Mouse (Mus musculus) myocyte (in vitro differentiated cells): ENCODE results near the gene Ksr2.

Source experiments
- CEBPB ChIP-seq: IDR thresholded peaks from 2 replicates; pipeline ENCODE4 v1.6.1; 2011; ENCODE audit warnings: mild to moderate bottlenecking, moderate library complexity; ENCODE audit not compliant: poor library complexity, insufficient read depth, severe bottlenecking
- E2F4 ChIP-seq: IDR thresholded peaks from one replicate; pipeline ENCODE4 v1.6.1; 2011; ENCODE audit warnings: mild to moderate bottlenecking, control low read depth, moderate library complexity; ENCODE audit not compliant: insufficient read depth
- MAX ChIP-seq: IDR thresholded peaks from one replicate; pipeline ENCODE4 v1.6.1; 2011; ENCODE audit warnings: low read depth, mild to moderate bottlenecking, control low read depth
- MYOD1 ChIP-seq, 3 experiments: IDR thresholded peaks; one replicate each; pipeline ENCODE4 v1.6.1; 2011; ENCODE audit warnings: control low read depth in 2 of 3, low read depth in 2 of 3, mild to moderate bottlenecking in 2 of 3, moderate library complexity in 1 of 3; ENCODE audit not compliant: insufficient read length in 2 of 3, control insufficient read depth in 1 of 3
- MYOG ChIP-seq, 3 experiments: IDR thresholded peaks; one replicate each; pipeline ENCODE4 v1.6.1; 2011; ENCODE audit warnings: control low read depth in 2 of 3, low read depth in 2 of 3, mild to moderate bottlenecking in 2 of 3; ENCODE audit not compliant: insufficient read length in 2 of 3, control insufficient read depth in 1 of 3, insufficient read depth in 1 of 3
- POLR2A ChIP-seq: IDR thresholded peaks from one replicate; pipeline ENCODE4 v1.6.1; 2011; ENCODE audit warnings: low read depth, mild to moderate bottlenecking, control low read depth, moderate library complexity; ENCODE audit not compliant: insufficient read length
- POLR2AphosphoS2 ChIP-seq: IDR thresholded peaks from one replicate; pipeline ENCODE4 v1.6.1; 2011; ENCODE audit warnings: low read depth, control low read depth; ENCODE audit not compliant: insufficient read length
- TCF12 ChIP-seq: IDR thresholded peaks from one replicate; pipeline ENCODE4 v1.6.1; 2011; ENCODE audit warnings: mild to moderate bottlenecking, control low read depth; ENCODE audit not compliant: poor library complexity, insufficient read depth, severe bottlenecking
- TCF3 ChIP-seq: IDR thresholded peaks from one replicate; pipeline ENCODE4 v1.6.1; 2011; ENCODE audit warnings: low read depth, control low read depth; ENCODE audit not compliant: insufficient read length
- USF1 ChIP-seq: IDR thresholded peaks from one replicate; pipeline ENCODE4 v1.6.1; 2011; ENCODE audit warnings: low read depth, mild to moderate bottlenecking, control low read depth, moderate library complexity

DNA sequence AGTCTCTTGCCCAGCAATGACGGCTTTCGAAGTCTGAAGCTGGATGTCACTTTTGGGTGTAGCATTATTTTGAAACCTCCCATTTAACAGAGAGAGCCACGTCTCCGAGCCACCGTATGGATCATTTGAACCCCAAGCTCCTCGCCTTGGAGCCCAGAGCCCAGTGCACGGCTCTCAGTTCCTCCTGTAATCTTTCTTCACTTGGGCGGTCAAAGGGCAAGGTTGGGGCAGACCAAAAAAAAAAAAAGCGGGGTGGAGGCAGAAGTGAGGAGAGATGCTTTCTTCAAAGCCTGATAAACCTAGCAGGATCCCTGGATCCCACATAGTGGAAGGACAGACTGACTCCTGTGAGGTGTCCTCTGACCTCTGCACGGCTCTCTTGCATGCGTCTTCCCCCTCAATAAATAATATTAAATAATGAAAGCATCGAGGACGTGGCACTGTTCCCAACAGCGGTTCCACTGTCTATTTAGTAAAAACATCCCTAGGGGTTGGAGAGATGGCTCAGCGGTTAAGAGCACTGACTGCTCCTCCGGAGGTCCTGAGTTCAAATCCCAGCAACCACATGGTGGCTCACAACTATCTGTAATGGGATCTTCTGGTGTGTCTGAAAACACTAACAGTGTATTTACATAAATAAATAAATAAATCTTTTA, 75.0 kb downstream of the Ksr2 start:
- TF ChIP-seq MYOG (IDR thresholded peaks at IDR 0.05; ENCODE audit: control insufficient read depth in 1 of 3, insufficient read depth in 1 of 3, insufficient read length in 2 of 3, low read depth in 2 of 3), result no peak
- no peak for TF ChIP-seq USF1
- TF ChIP-seq POLR2AphosphoS2, result no peak
- no peak for TF ChIP-seq POLR2A
- no peak for TF ChIP-seq E2F4
- TF ChIP-seq MAX, result no peak
- no peak for TF ChIP-seq MYOD1 (IDR thresholded peaks at IDR 0.05; ENCODE audit: control insufficient read depth in 1 of 3, insufficient read length in 2 of 3, low read depth in 2 of 3)
- TF ChIP-seq CEBPB, result no peak
- TF ChIP-seq TCF3, result no peak
- TF ChIP-seq TCF12, result no peak
